Mouse (Mus musculus): Measurements from ENCODE around the gene Cd47. TPM values are rescaled to one million over a fixed set of nuclear protein-coding genes. Genes with fewer than 3 reads are reported as not detected.

The Cd47 gene
- total RNA-seq, 1 experiment from 2014 or later = 337 TPM

GRCm38 (mm10) chr16:49783369-49783768 is 17.0 kb upstream of the Cd47 start:
- ATAC-seq (replicated peaks; ENCODE audit: insufficient number of reproducible peaks, low FRiP score, low TSS enrichment, poor library complexity, severe bottlenecking) = peak; percentile 81

- no peak for ATAC-seq (replicated peaks; ENCODE audit: insufficient number of reproducible peaks, low FRiP score, low TSS enrichment, poor library complexity, severe bottlenecking)
Observed at GRCm38 (mm10) chr16:49786116-49786515, 14.2 kb upstream of the Cd47 start.

GRCm38 (mm10) chr16:49787714-49788113 is 12.6 kb upstream of the Cd47 start:
- no peak for ATAC-seq (replicated peaks; ENCODE audit: insufficient number of reproducible peaks, low FRiP score, low TSS enrichment, poor library complexity, severe bottlenecking)

GRCm38 (mm10) chr16:49790575-49791465 is 9.5 kb upstream of the Cd47 start:
- ATAC-seq (replicated peaks; ENCODE audit: insufficient number of reproducible peaks, low FRiP score, low TSS enrichment, poor library complexity, severe bottlenecking) = peak; percentile 48

- ATAC-seq (replicated peaks; ENCODE audit: insufficient number of reproducible peaks, low FRiP score, low TSS enrichment, poor library complexity, severe bottlenecking) = no peak; the same call in 1 of the 2 replicates
Observed at GRCm38 (mm10) chr16:49792446-49792878, 7.9 kb upstream of the Cd47 start.

GRCm38 (mm10) chr16:49793596-49793995 is 6.7 kb upstream of the Cd47 start:
- ATAC-seq (replicated peaks; ENCODE audit: insufficient number of reproducible peaks, low FRiP score, low TSS enrichment, poor library complexity, severe bottlenecking) = no peak

GRCm38 (mm10) chr16:49796271-49796670 is 4.1 kb upstream of the Cd47 start:
- ATAC-seq (replicated peaks; ENCODE audit: insufficient number of reproducible peaks, low FRiP score, low TSS enrichment, poor library complexity, severe bottlenecking) = no peak

GRCm38 (mm10) chr16:49796954-49797353 is 3.4 kb upstream of the Cd47 start:
- no peak for ATAC-seq (replicated peaks; ENCODE audit: insufficient number of reproducible peaks, low FRiP score, low TSS enrichment, poor library complexity, severe bottlenecking)

- ATAC-seq (replicated peaks; ENCODE audit: insufficient number of reproducible peaks, low FRiP score, low TSS enrichment, poor library complexity, severe bottlenecking) = peak; percentile 21; the same call in 1 of the 2 replicates
Observed at GRCm38 (mm10) chr16:49798790-49799189, 1.5 kb upstream of the Cd47 start.

- no peak for ATAC-seq (replicated peaks; ENCODE audit: insufficient number of reproducible peaks, low FRiP score, low TSS enrichment, poor library complexity, severe bottlenecking)
Observed at GRCm38 (mm10) chr16:49800996-49801395, 663 bp downstream of the Cd47 start.

- peak; percentile 81 for ATAC-seq (replicated peaks; ENCODE audit: insufficient number of reproducible peaks, low FRiP score, low TSS enrichment, poor library complexity, severe bottlenecking)
Observed at GRCm38 (mm10) chr16:49801399-49801798, 1.1 kb downstream of the Cd47 start.

- ATAC-seq (replicated peaks; ENCODE audit: insufficient number of reproducible peaks, low FRiP score, low TSS enrichment, poor library complexity, severe bottlenecking) = no peak
Observed at GRCm38 (mm10) chr16:49802993-49803392, 2.7 kb downstream of the Cd47 start.

- ATAC-seq (replicated peaks; ENCODE audit: insufficient number of reproducible peaks, low FRiP score, low TSS enrichment, poor library complexity, severe bottlenecking) = no peak
Observed at GRCm38 (mm10) chr16:49803932-49804461, 3.7 kb downstream of the Cd47 start.

GRCm38 (mm10) chr16:49806920-49807319 is 6.6 kb downstream of the Cd47 start:
- ATAC-seq (replicated peaks; ENCODE audit: insufficient number of reproducible peaks, low FRiP score, low TSS enrichment, poor library complexity, severe bottlenecking) = no peak

GRCm38 (mm10) chr16:49807419-49807841 is 7.1 kb downstream of the Cd47 start:
- no peak; the same call in 1 of the 2 replicates for ATAC-seq (replicated peaks; ENCODE audit: insufficient number of reproducible peaks, low FRiP score, low TSS enrichment, poor library complexity, severe bottlenecking)

GRCm38 (mm10) chr16:49807862-49808430 is 7.6 kb downstream of the Cd47 start:
- no peak for ATAC-seq (replicated peaks; ENCODE audit: insufficient number of reproducible peaks, low FRiP score, low TSS enrichment, poor library complexity, severe bottlenecking)

GRCm38 (mm10) chr16:49811897-49812296 is 11.6 kb downstream of the Cd47 start:
- ATAC-seq (replicated peaks; ENCODE audit: insufficient number of reproducible peaks, low FRiP score, low TSS enrichment, poor library complexity, severe bottlenecking) = no peak

- ATAC-seq (replicated peaks; ENCODE audit: insufficient number of reproducible peaks, low FRiP score, low TSS enrichment, poor library complexity, severe bottlenecking) = no peak
Observed at GRCm38 (mm10) chr16:49812821-49813616, 12.7 kb downstream of the Cd47 start.

GRCm38 (mm10) chr16:49814419-49814818 is 14.1 kb downstream of the Cd47 start:
- ATAC-seq (replicated peaks; ENCODE audit: insufficient number of reproducible peaks, low FRiP score, low TSS enrichment, poor library complexity, severe bottlenecking) = no peak
